Mouse (Mus musculus) midbrain, embryonic 10.5 days (tissue): ENCODE data around the gene Gm20905. TPM values are rescaled to one million over a fixed set of nuclear protein-coding genes. Genes with fewer than 3 reads are reported as not detected.
"Not testable (repeated sequence)": the region's sequence is repeated elsewhere in the genome, so short reads cannot be mapped to it uniquely, and the experiment has no call there.

Experiments
- DNase-seq: peaks from one replicate; pipeline ENCODE4 v3.0.0-alpha.2; 2017; ENCODE audit warnings: low spot score
- H3K27ac ChIP-seq: fragments of 300-500 bp; sonication (generic); replicated peaks from 2 replicates; pipeline ENCODE4 v1.5.1; 2016; ENCODE audit warnings: mild to moderate bottlenecking
- H3K27me3 ChIP-seq: fragments of 300-500 bp; sonication (generic); 2 replicates; pipeline ENCODE4 v1.6.1; 2016; ENCODE audit warnings: low read depth, mild to moderate bottlenecking; ENCODE audit not compliant: poor library complexity, severe bottlenecking
- H3K36me3 ChIP-seq: fragments of 300-500 bp; sonication (generic); 2 replicates; pipeline ENCODE4 v1.6.1; 2016; ENCODE audit warnings: mild to moderate bottlenecking, moderate library complexity
- H3K4me1 ChIP-seq: fragments of 300-500 bp; sonication (generic); 2 replicates; pipeline ENCODE4 v1.6.1; 2016
- H3K4me3 ChIP-seq: fragments of 300-500 bp; sonication (generic); 2 replicates; pipeline ENCODE4 v1.5.1; 2016; ENCODE audit warnings: mild to moderate bottlenecking, moderate library complexity
- H3K9me3 ChIP-seq: fragments of 300-500 bp; sonication (generic); replicated peaks from 2 replicates; pipeline ENCODE4 v1.6.1; 2016; ENCODE audit warnings: mild to moderate bottlenecking
- WGBS: fragments of 180-500 bp; shearing (Covaris S2); methylation state at CpG from one replicate; pipeline ENCODE4 v1.1.7; 2016; 5-methylcytosine and 5-hydroxymethylcytosine counted together
- polyA plus RNA-seq: library from polyadenylated mRNA; unstranded; fragments of >200 nt; fragmentation: Nextera tagmentation; extraction: Ambion mirVana; gene quantifications from 2 replicates; pipeline ENCODE4 v1.2.1, GENCODE M21; 2016

Gm20905 gene
- polyA plus RNA-seq: not detected in 2 replicates

DNA sequence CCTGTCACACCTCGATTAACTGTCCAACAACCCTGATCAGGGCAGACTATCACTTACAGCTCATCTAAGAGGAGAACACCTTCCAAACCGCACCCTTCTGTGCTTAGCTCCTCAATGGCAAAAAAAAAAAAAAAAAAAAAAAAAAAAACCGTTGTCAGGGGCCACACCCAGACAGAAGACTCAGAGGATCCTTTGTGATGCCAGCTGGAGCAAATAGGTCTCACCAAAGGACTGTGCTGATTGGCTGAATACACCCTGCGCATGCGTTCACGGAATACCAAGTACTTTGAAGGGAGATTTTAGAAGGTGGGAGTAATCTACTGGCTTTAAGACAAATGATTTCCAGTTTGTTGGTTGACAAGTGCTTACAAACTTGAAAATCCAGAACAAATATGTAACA lies at the start of gene Gm20905:
Gm20905 (minus strand) TSS at position 101 of the 400 bp plus-strand sequence.
- not testable (repeated sequence) for DNase-seq, H3K36me3 ChIP-seq, H3K9me3 ChIP-seq, H3K4me3 ChIP-seq, H3K27me3 ChIP-seq, H3K27ac ChIP-seq, H3K4me1 ChIP-seq
- no CpG with 5 or more reads among the region's 6 CpGs for WGBS
